8 mouse cellular contexts compared by ENCODE assay signal in genomic region chr15:102999183-102999831, GRCm38 (mm10). TPM values are rescaled to one million over a fixed set of nuclear protein-coding genes. Genes with fewer than 3 reads are reported as not detected.
A peak's percentile ranks its signal among the peaks of the same experiment; 100 is the strongest.
DNase-seq lines count a peak whose midpoint lies in the region; ATAC-seq and TF ChIP-seq lines count a peak whose summit lies in the region.

No protein-coding gene starts in this region.

- peak overlapping the region; percentile 46 for H3K4me3 ChIP-seq in bone marrow macrophage, adult 2 months (ENCODE audit: insufficient read depth, low read length)
- peak overlapping the region; percentile 38 for H3K4me3 ChIP-seq in hindbrain, embryonic 16.5 days (ENCODE audit: low read length)
- peak overlapping the region; percentile 48 for H3K4me3 ChIP-seq in liver, embryonic 12.5 days

- H3K9ac ChIP-seq in hindbrain, embryonic 16.5 days (ENCODE audit: low read depth, low read length): peak overlapping the region; percentile 42; the same call in 1 of the 2 replicates
- H3K9ac ChIP-seq in liver, embryonic 12.5 days: peak overlapping the region; percentile 19; the same call in 1 of the 2 replicates

- no peaks in the 10 kb centered on the region for H3K36me3 ChIP-seq in hindbrain, embryonic 16.5 days (ENCODE audit: control insufficient read depth, insufficient read depth, low read length)
- H3K36me3 ChIP-seq in liver, embryonic 12.5 days: no peaks in the 10 kb centered on the region

- WGBS in hindbrain, embryonic 16.5 days: under 1% methylated on average over 33 of the region's 33 CpGs
- WGBS in liver, embryonic 12.5 days (ENCODE audit: insufficient replicate concordance): 2% methylated on average over 33 of the region's 33 CpGs

- H3K27ac ChIP-seq in bone marrow macrophage, adult 2 months (ENCODE audit: insufficient read depth, low read depth, low read length): no peak overlapping the region
- no peak overlapping the region for H3K27ac ChIP-seq in hindbrain, embryonic 16.5 days (ENCODE audit: low read depth, low read length)
- no peak overlapping the region for H3K27ac ChIP-seq in liver, embryonic 12.5 days

- H3K4me2 ChIP-seq in hindbrain, embryonic 16.5 days (ENCODE audit: low read length): peak overlapping the region; percentile 58
- peak overlapping the region; percentile 69 for H3K4me2 ChIP-seq in liver, embryonic 12.5 days

- H3K4me1 ChIP-seq in bone marrow macrophage, adult 2 months (ENCODE audit: control insufficient read depth, insufficient read depth, low read length): no peaks in the 10 kb centered on the region
- peaks cover 5% of the 10 kb centered on the region for H3K4me1 ChIP-seq in hindbrain, embryonic 16.5 days (ENCODE audit: control insufficient read depth, insufficient read depth, low read depth, low read length)
- H3K4me1 ChIP-seq in liver, embryonic 12.5 days: peaks cover 17% of the 10 kb centered on the region; the same call in 1 of the 2 replicates

- peak; percentile 54 to 69 for DNase-seq in cerebellum, postnatal 25 days
- DNase-seq in gastrocnemius, postnatal 10 days: peak; percentile 87
- peak; percentile 68 to 69 for DNase-seq in natural killer cell, adult 2 months (ENCODE audit: low spot score in 2 of 2)
- no peak for DNase-seq in frontal cortex, postnatal 25 days (ENCODE audit: low spot score in 2 of 2)

- TF ChIP-seq POLR2A in bone marrow macrophage, adult 2 months (IDR thresholded peaks at IDR 0.05; ENCODE audit: borderline replicate concordance, low read depth, low read length): no peak

- ATAC-seq in cerebellum, adult (ENCODE audit: insufficient number of reproducible peaks, low FRiP score, low TSS enrichment): no peak
- ATAC-seq in hindbrain, embryonic 16.5 days: peak; percentile 73
- ATAC-seq in liver, embryonic 12.5 days: peak; percentile 65

- H3K27me3 ChIP-seq in hindbrain, embryonic 16.5 days (replicated peaks; ENCODE audit: control insufficient read depth, insufficient read depth, low read length): peaks cover 77% of the 10 kb centered on the region
- peaks cover 100% of the 10 kb centered on the region for H3K27me3 ChIP-seq in liver, embryonic 12.5 days (replicated peaks)

- no peaks in the 10 kb centered on the region for H3K9me3 ChIP-seq in hindbrain, embryonic 16.5 days (ENCODE audit: control insufficient read depth, low read length)
- no peaks in the 10 kb centered on the region for H3K9me3 ChIP-seq in liver, embryonic 12.5 days (replicated peaks)

- no peak for TF ChIP-seq CTCF in bone marrow macrophage, adult 2 months (IDR thresholded peaks at IDR 0.05; ENCODE audit: low read depth, low read length)

RNA-seq across cellular contexts. Expression of gene Hoxc6, which starts 1.2 kb away (rescaled TPM):
- not detected in 2 replicates for polyA plus RNA-seq in bone marrow macrophage, adult 2 months (2012; ENCODE audit: insufficient read depth, insufficient read length, missing spikeins)
- 10 to 100 TPM in 1 of 2 experiments, 1 to 10 TPM in 1; 5.1 to 10.0 TPM for total RNA-seq in gastrocnemius, postnatal 10 days (2021)
- polyA plus RNA-seq in hindbrain, embryonic 16.5 days (2015; fragmentation: Nextera tagmentation; extraction: Ambion mirVana): 4.0 and 9.0 TPM in 2 replicates
- polyA plus RNA-seq in liver, embryonic 12.5 days (2016; fragmentation: Nextera tagmentation; extraction: Ambion mirVana): 0.17 and 0.19 TPM in 2 replicates

RNA-seq across cellular contexts. Expression of gene Hoxc8, which starts 8.9 kb away (rescaled TPM):
- polyA plus RNA-seq in bone marrow macrophage, adult 2 months (2012; ENCODE audit: insufficient read depth, insufficient read length, missing spikeins): not detected in 2 replicates
- total RNA-seq in gastrocnemius, postnatal 10 days (2021): 1 to 10 TPM; 1.8 to 2.8 TPM
- 3.2 and 9.9 TPM in 2 replicates for polyA plus RNA-seq in hindbrain, embryonic 16.5 days (2015; fragmentation: Nextera tagmentation; extraction: Ambion mirVana)
- 0.08 and 0.22 TPM in 2 replicates for polyA plus RNA-seq in liver, embryonic 12.5 days (2016; fragmentation: Nextera tagmentation; extraction: Ambion mirVana)

RNA-seq across cellular contexts. Expression of gene Hoxc4, which starts 19.4 kb away (rescaled TPM):
- 0.27 TPM in 1 of 2 replicates, not detected in the other for polyA plus RNA-seq in bone marrow macrophage, adult 2 months (2012; ENCODE audit: insufficient read depth, insufficient read length, missing spikeins)
- total RNA-seq in gastrocnemius, postnatal 10 days (2021): 1 to 10 TPM; 5.3 to 6.3 TPM
- 57.7 and 61.2 TPM in 2 replicates for polyA plus RNA-seq in hindbrain, embryonic 16.5 days (2015; fragmentation: Nextera tagmentation; extraction: Ambion mirVana)
- polyA plus RNA-seq in liver, embryonic 12.5 days (2016; fragmentation: Nextera tagmentation; extraction: Ambion mirVana): 1.3 and 1.9 TPM in 2 replicates

RNA-seq across cellular contexts. Expression of gene Hoxc9, which starts 23.1 kb away (rescaled TPM):
- not detected in 2 replicates for polyA plus RNA-seq in bone marrow macrophage, adult 2 months (2012; ENCODE audit: insufficient read depth, insufficient read length, missing spikeins)
- total RNA-seq in gastrocnemius, postnatal 10 days (2021): 1 to 10 TPM; 6.5 to 8.2 TPM
- polyA plus RNA-seq in hindbrain, embryonic 16.5 days (2015; fragmentation: Nextera tagmentation; extraction: Ambion mirVana): 0.16 and 0.31 TPM in 2 replicates
- 0.07 TPM in 1 of 2 replicates, not detected in the other for polyA plus RNA-seq in liver, embryonic 12.5 days (2016; fragmentation: Nextera tagmentation; extraction: Ambion mirVana)

RNA-seq across cellular contexts. Expression of gene Hoxc5, which starts 32.1 kb away (rescaled TPM):
- polyA plus RNA-seq in bone marrow macrophage, adult 2 months (2012; ENCODE audit: insufficient read depth, insufficient read length, missing spikeins): not detected in 2 replicates
- 1 to 10 TPM; 2.1 to 3.6 TPM for total RNA-seq in gastrocnemius, postnatal 10 days (2021)
- polyA plus RNA-seq in hindbrain, embryonic 16.5 days (2015; fragmentation: Nextera tagmentation; extraction: Ambion mirVana): 19.1 and 20.4 TPM in 2 replicates
- 0.92 and 1.2 TPM in 2 replicates for polyA plus RNA-seq in liver, embryonic 12.5 days (2016; fragmentation: Nextera tagmentation; extraction: Ambion mirVana)

Comparison
In these comparisons a context has a peak if more than half of its experiments do, and no peak if none do; other contexts are left out.
1. DNase-seq: peak in cerebellum, postnatal 25 days (2 of 2), gastrocnemius, postnatal 10 days (single experiment) and natural killer cell, adult 2 months (2 of 2); none in frontal cortex, postnatal 25 days (0 of 2).
2. RNA of gene Hoxc4, which starts 19.4 kb away (polyA plus RNA-seq): 57.7 to 61.2 TPM in hindbrain, embryonic 16.5 days; 1.3 to 1.9 TPM in liver, embryonic 12.5 days and 0.27 TPM in bone marrow macrophage, adult 2 months; every median in the first group is over 10 times any median in the second.
3. Peak in every context shown above with its lines, with median percentiles within 50 percentile points of each other: H3K4me3 ChIP-seq.